Mouse (Mus musculus): ENCODE measurements around the gene Tbck.

DNA sequence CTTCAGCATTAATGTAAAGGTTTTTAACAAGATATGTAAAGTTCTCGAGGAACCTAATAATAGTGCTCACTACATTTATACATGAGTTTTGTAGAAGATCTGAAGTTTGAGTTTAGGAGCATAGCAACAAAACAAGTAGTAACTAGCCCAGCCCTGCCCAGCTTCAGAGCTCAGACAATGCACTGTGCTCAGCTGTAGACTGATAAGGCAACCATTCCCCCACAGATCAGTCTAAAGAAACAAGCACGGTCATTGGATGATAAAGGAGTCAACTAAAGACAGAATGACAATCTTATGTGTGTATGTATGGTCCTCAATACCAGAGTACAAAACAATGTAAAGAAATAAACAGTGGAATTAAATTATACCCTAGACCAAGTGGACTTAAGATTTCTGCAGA lies 135.5 kb downstream of the Tbck start:
- TF ChIP-seq CTCF (IDR thresholded peaks at IDR 0.05; ENCODE audit: insufficient read depth, low read depth, low read length) (no peak), POLR2A (IDR thresholded peaks at IDR 0.05; ENCODE audit: insufficient read depth, low read depth, low read length) (no peak)

All from olfactory bulb, adult 2 months (tissue).